Mouse (Mus musculus): Measurements from ENCODE around the gene Slc13a1.

DNA sequence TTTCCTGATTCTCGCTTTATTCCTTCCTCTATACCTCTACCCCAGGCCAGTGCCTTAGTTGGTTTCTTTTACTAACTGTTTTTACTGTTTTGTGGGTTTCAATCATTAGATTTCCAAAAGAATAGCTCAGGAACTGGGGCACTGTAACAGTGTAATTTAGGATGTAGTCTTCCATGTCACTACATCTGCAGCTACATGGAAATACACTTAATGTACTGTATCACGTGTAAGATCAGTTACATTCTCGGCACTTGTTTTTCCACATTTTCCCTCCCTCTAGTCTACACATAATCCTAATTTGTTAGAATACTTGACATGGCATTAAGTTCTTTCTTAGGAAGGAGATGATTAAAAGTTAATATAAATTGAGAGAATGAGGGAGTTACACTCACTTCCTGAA lies 108.1 kb downstream of the Slc13a1 start:
- no peak for TF ChIP-seq EP300 (IDR thresholded peaks at IDR 0.05; ENCODE audit: low read depth)
- TF ChIP-seq CTCF (IDR thresholded peaks at IDR 0.05; ENCODE audit: low read depth): no peak

All from liver, postnatal 0 days (tissue).